Mouse (Mus musculus): ENCODE data around the gene Nfia.
A peak's percentile ranks its signal among the peaks of the same experiment; 100 is the strongest.

Nfia gene

DNA sequence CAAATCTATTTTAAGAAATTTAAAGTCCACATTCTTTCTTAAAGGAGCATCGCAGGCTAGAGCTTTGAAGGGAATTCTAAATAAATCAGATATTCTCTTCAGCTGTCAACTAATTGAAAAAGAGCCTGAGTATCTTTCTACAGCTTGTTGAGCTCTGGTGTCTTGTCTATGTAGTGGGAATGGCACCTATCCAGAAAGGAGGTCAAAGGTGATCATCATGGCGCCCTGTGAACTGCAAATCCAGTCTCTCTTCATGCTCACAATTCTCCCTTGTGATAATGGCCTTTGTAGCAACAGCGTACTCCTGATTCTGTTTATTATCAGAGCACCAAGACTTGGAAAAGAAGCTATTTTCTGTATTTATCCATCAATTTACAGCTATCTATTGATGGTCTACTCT is 6.4 kb upstream of the Nfia start:
- DNase-seq (ENCODE audit: low spot score): no peak

DNA sequence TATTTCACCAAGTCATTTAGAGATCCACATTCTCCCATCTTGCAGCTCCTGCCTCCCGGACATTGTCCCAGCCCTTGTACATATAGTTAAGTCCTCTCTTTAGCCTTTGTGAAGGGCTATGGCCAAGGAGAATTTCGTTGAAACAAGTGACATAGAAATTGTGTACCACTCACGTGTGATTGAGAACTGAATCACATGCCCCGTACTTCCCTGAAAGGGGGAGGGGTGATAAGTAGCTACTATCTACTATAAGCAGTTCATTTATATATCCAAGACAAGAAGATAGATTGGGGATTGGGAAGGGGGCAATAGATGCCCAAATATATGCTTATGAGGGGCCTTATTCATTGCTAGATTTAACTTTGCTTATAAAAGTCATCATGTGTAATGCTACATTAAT is 5.5 kb upstream of the Nfia start:
- DNase-seq (ENCODE audit: low spot score): no peak

DNA sequence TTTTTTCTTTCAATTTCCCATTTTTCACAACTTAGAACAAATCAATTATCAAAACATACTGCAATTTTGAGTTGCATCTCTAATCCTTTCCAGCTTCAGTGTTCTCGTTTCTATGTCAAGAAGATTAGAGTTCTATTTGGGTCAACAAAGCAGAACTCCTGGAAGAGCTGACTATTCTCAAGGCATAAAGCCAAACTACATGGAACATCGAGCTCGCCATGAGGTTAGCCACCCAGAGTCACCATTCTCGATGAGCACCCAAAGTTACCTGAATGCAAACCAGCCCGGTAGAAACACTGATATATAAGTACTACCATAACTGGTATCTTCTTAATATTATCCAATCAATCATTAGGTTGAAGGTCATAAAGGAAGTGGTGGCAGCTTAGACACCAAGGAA is 5.0 kb upstream of the Nfia start:
- DNase-seq (ENCODE audit: low spot score): no peak

DNA sequence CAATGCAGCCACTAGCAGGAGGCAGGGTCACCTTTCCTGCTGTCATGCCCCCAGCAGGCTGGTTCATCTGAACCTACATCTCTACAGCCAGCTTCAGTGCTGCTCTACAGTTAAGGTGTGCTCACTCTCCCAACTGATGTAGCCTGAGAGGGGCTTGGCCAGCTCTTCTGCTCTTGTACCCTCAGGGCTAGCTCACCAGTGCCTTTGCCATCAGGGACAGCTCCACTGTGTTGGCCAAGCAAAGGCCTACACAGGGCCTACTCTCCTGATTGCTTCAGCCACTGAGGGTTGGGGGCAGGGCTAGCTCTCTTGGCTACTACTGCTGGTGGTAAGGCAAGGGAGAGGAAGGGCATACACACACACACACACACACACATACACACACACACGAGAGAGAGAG is 2.7 kb upstream of the Nfia start:
- DNase-seq (ENCODE audit: low spot score): no peak

DNA sequence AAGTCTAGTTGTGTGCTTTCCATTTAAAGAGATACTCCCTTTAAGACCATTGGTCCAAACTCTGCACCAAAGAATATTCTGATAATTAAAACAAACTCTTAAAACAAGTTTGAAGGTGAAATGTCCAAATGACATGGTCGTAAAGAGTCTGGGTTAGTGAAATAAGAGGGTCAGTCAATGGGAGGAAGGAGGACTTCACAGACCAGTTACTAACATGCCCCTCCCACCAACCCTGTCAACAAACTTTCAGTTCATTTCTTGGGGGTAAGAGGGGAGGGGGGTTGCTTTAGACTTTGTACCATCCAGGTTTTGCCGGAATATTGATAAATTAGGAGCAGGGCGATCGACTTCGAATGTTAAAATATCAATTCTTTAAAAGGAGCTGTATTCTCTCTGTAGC is 1.1 kb upstream of the Nfia start:
- DNase-seq (ENCODE audit: low spot score): no peak

DNA sequence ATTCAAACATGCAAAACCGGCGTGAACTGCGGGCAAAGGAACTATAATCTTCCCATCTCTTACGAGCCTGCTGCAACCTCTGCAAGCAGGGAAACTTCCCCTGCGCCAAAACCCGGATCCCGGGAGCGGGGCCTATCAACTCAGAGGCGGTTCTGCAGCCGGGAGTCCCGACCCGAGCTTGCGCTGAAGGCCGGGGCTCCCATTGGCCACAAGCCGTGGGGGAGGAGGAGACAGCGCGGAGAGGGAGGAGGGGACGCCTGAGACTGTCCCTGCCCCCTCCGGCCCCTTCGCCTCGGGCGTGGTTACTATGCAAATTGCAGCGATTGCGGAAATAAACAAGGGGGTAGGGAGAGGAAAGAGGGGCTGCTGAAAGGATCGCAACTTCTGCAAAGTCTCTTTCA is 450 bp upstream of the Nfia start:
- DNase-seq (ENCODE audit: low spot score): peak; percentile 77

DNA sequence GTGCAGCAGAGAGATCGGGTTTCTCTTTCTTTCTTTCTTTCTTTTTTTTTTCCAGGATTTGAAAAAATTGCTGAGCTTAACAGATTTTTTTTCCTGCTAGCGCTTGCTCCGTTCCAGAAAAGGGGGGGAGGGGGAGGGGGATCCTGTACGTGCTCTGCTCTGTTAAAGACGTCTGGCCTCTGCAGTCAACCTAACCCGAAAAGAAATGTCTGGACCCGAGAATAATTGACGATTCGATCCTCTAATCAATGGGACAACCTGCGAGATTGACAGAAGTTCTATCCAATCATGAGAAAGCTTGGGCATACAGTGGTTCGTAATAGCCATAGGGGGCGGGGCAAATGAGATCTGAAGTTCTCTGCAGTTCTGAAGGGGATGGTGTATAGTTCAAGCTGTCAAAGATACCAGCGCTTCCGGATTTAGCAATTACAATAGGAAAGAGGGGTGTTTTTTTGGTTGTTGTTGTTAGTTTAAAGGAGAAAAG is 618 bp downstream of the Nfia start:
- peak; percentile 95 for DNase-seq (ENCODE audit: low spot score)

DNA sequence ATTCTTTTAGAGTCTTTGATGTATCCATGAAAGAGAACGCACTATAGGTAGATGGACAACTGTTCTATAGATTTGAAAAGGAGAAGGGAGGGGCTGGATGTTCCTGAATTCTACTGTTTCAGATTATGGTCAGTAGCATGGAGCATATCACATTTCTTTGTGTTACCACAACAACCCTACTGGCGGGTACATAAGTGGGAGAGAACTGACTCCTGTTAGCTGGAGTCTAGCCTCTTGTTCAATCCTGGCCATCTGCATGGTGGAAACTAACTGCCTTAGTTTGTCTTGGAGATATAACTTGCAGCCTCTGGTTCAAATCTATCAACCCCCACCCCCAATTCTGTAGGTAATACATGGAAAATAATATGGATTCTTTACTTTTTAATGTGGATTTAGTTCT is 1.3 kb downstream of the Nfia start:
- DNase-seq (ENCODE audit: low spot score): no peak

DNA sequence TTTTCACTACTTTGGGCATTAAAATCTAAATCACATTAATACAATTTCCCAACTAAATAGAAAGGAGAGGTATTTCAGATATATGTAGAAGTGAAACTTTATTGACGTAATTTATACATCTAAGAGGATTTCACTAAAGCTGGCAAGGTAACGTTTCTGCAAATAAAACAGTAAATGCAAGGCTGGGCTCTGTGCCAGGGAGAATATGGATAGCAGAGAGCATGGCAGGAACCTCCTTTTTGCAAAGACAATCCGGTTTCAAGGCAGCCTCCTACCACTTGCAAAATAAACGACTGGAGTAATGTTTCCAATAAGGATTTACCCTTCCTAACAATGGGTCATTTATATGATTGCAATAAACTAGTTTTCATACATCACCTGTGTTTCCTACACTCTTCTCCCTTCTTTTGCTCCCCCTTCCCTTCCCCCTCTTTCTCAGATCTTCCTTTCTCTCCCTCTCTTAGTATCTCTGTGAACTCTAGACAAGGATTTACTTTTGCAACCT is 2.0 kb downstream of the Nfia start:
- DNase-seq (ENCODE audit: low spot score): no peak

DNA sequence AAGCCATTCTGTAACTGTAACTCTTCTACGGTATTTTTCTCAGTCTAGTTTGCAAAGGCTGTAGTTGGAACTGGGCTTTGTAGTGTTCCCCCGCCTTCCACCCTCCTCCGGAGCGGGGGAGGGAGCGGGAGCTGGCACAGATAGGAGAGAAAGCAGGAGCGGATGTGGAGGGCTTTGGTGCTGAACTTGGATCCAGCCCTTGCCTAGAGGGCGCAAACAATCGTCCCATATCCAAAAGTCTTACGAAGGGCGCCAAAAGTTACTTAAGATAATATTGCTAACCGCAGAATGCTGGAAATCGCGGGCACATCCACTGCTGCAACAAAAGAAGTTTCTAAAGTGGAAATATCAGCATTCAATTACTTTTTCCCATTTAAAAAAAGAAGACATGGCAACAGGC is 2.5 kb downstream of the Nfia start:
- DNase-seq (ENCODE audit: low spot score): no peak

DNA sequence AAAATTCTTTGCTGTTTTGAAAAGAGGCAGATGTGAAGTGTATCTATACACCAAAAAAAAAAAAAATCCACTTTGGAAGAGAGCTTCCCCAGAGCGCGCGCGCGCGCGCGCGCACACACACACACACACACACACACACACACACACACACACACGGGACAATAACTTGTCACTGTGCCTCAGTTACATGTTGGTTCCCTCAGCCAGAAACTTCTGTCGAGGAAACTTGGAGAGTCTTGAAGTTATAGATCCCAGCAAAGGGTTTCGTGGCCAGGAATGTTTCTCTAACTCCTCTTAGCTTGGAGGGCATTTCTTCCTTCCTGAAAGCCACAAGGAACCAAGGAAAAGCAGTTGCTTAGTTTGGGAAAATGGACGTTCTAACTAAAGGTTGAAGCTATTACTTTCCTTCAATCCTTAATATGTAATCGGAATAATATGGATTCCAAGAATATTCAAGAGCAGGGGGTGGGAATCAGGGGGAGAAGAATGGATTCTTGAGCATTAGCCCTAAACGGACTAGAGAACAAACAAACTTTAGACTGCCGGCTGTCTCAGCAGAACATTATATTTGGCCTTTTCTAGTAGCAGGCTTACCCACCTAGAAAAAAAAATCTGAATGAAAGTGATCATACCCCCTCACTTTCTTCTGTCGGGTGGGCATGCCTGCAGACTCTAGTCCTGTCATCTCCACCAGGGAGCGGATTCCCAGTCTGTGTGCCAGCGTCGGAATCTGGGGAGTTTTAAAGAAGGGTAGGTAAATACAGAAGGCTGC is 3.1 kb downstream of the Nfia start:
- DNase-seq (ENCODE audit: low spot score): no peak

DNA sequence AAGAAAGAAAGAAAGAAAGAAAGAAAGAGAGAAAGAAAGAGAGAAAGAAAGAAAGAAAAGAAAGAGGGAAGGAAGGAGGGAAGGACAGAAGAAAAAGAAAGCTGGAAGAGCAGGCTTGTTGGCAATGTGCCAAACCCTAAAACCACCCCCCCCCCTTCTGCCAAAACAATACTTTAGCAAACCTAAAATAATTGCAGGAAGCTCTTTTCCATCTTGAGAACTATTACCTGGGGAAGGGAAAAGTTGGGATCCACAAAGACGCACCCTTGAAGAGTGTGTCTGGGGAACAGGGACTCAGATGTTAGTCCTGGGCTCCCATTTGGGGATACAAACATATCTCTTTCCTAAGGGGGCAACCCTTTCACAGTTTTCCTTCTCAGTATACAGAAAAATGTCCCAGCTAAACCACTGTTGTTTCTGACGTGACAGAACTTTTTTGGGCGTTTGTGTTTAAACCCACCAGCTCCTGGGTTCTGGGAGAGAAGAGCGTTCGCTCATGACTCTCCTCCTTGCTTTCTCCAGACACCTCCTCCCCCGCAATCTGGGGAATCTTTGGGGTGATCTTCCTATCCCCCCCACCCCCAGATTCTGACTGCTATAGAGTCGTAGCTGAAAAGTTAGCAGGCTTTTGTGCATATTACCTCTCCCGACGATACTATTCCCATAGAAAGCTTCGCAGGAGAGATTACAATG is 4.0 kb downstream of the Nfia start:
- DNase-seq (ENCODE audit: low spot score): no peak

DNA sequence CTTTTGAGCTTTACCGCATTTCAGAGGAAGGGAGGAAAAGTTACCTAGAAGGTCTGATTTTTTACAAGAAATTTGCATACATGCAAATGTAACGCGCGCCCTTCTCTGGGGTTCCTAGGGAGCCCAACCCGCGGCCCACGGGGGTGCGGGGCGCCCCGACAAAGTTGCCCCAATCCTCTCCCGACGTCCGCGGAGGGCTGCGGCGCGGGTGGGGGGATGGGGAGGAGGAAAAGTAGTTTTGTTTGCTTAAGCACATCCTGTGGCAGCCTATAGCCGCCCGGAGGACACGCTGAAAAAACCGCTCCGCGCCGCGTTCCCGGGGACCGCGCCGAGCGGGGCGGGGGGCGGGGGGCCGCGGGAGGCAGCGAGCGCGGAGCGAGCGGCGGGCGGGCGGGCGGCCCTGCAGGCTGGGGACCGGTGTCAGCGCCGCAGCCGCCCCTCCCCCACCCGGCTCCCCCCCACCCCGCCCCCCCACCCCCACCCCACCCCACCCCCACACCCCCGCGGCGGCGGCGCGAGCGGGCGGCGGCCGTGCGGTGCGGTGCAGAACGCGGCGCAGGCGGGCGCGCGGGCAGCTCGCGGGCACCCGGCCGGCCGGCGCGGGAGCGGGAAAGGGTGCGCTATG is 4.7 kb downstream of the Nfia start:
- no peak for DNase-seq (ENCODE audit: low spot score)

DNA sequence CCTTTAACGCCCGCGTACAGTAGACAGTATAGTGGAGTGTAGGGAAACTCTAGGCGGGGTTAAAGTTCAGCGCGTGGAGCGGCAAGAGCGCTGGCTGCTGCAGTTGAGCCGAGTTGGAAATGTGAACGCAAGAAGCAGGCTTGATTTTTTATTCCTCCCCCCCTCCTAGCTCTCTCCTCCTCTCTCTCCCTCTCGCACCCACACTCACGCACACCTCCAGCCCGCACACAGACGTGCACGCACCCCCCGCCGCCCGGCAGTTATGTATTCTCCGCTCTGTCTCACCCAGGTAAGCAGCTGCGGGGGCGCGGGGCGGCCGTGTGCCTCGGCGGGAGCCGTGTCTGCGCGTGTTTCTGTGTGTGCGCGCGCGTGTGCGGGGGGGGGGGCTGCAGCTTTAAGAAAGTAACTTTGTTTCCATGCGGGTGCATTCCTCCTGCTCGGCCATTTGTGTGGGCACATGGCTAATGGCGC is 5.2 kb downstream of the Nfia start, which contains the start of gene E130114P18Rik:
TSS of gene E130114P18Rik (minus strand) at position 373 of the 471 bp plus-strand sequence.
- no peak for DNase-seq (ENCODE audit: low spot score)

DNA sequence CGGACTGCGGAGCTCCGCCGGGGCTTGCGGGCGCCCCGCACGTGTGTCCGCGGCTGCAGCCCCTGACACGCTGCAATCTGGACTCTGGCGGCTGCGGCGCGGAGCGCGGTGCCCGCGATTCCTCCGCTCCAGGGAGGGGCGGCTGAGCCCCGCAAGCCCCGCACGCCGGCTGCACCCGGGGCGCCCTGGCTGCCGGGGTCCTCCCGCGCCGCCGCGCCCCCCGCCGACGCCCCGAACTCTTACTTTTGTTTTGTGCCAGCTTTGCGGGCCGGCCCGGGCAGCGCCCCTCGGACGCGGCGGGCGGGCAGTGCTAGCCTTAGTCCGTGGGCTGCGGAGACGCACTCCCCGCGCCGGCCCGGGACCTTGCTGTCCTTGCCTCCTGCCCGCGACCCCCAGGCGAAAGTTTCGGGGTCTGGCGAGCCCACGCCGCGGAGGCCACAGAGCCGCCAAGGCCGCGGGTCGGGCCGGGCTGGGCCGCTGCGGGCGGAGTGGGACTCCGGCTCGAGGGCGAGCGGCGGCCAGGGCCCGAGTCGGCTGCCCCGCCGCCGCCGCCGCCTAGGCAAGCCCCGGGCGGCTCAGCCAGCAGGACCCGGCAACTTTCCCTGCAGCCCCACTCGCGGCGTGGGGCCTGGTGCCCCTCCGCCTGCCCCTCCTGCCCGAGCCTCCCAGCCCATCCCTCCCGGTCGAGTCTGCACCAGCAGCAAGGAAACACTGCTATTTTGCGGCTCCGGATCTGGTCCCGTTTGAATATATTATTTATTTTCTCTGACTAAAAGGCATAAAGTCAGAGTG is 5.9 kb downstream of the Nfia start:
- DNase-seq (ENCODE audit: low spot score): no peak

DNA sequence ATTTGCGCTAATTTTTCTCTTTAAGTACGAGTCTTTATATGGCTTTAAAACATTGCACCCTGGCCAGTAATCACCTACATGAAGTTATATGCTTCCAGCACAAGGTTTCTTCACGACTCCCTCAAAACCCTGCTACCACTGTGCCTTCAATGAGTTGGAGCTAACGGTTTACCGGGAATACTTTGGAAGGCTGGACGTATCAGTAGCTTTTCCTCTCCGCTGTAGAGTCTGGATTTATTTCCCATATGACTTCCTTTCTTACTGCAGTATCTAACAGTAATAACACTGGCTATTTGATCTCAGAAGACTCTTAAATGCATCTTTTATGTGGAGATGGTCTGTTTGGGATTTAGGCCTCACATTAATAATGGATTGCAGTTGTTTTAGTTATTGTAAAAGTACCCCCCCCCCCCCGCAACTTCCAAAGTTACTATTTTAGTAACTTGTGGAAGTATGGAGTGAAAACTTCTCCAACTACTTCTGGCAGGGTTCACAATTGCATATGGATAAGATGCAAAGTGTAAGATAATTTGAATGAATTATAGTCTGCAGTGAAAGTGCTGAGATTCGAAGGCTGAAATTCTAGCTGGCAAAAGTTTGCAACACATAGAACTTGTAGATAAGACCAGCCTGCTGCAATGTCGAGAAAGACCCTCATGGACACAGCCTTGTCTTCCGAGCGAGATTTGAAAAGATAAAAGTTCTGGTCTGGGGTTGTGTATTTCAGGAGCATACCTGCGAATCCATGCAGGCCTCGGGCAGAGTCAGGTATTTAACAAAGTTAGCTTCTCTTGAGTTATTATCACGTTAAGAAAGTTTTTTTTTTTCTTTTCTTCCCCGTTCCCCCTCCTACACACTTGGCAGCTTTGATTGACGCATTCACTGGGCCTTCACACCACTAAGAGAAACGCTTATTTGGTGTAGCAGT is 6.7 kb downstream of the Nfia start:
- no peak for DNase-seq (ENCODE audit: low spot score)

DNA sequence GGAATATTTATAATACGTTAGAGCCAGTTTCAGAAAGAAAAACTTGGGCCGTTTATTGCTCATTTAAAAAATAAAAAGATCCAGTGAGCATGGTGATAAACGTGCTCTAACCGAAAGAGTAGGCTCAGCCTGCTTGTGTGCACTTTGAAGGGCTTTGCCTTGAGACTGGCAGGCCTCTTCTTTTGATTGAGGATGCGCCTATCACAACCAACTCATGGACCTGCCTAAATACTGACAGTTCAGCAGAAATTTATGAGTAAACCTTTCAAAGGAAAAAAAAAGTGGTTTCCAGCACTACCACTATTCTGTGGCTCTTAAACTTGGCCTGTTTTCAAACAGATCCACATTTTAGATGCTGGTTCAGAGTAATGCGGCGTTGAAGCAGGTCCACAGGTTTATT is 7.5 kb downstream of the Nfia start:
- no peak for DNase-seq (ENCODE audit: low spot score)

DNA sequence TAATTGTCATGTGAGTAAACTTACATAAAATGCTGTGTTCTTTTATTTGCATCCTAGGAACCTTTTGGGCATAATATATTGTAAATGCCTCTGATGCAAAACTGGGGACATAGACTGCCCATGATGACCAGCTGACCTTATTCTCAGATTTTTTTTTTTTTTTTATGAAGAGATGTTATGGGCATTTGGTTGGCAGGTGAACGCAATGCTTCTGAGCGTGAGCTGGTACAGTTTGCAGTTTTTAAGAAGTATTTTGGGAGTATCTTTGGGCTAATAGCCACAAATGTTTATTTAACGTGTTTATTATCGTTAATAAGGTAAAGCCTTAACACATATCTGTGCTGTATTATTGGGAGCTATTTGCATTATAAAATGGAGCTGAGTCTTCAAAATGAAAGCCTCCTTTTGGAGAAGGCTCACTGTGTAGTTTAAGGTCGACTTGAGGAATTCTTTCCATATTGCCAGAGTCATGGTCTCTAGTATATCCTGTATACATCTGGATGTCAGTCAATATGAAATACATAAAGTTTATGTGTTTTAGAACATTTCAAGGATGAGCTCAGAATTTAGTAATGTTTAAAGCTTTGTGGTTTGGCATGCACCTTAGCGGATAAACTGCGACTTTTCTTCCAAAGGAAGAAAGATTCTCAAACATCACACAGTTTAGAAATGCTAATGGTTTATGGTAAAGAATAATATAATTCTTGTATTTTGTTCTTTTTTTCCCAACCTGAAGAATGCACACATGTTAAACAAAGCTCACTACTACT is 8.3 kb downstream of the Nfia start:
- DNase-seq (ENCODE audit: low spot score): no peak

DNA sequence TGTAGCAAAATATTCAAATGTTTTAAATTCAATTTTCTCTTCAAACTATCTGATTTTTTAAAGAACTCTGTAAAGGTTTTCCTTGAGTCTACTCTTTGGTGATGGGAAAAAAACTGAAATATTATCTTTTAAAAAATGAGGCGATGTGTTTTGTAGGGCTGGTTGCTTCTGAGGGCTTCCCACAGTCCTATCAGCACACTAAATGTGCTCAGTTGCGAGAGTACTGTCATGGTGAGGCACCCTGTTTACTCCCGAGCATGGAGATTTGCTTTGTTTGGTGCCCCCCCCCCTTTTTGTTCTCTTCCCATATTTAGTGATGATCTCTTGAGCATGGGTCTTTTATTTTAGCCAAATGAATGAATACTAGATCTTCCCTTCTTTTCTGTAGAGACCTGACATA is 9.5 kb downstream of the Nfia start:
- no peak for DNase-seq (ENCODE audit: low spot score)

DNA sequence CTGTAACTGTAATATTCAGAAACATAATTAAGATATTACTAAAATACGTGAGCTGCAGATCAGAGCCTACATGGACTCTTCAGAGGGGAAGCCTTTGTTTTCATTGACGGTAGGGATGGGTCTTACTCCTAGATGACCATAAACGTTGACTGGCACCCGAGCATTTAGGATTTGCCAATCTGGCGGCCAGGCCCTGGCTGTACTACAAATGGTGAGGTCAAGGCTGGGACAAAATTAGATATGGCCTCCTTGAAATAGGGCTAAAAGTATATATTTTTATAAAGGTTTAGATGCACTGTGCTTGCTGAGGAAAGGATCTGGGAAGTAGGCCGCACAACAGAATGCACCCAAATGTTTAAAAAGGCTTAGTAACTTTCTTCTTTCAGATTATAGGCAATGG is 10.0 kb downstream of the Nfia start:
- no peak for DNase-seq (ENCODE audit: low spot score)
